Mouse (Mus musculus): ENCODE measurements around the gene Plin5. TPM values are rescaled to one million over a fixed set of nuclear protein-coding genes. Genes with fewer than 3 reads are reported as not detected.

The Plin5 gene
- polyA plus RNA-seq, 1 experiment from 2014 or later = 0.27 TPM

GRCm38 (mm10) chr17:56131136-56131535 lies 13.7 kb upstream of the Plin5 start:
- Histone ChIP-seq H3K4me2 (no peak overlapping the region), H3K4me1 (peaks cover 12% of the 10 kb centered on the region), H3K4me3 (no peak overlapping the region), H3K9me3 (replicated peaks) (no peaks in the 10 kb centered on the region), H3K27me3 (peaks cover 17% of the 10 kb centered on the region), H3K27ac (no peak overlapping the region), H3K9ac (no peak overlapping the region), H3K36me3 (ENCODE audit: poor library complexity, severe bottlenecking) (peaks cover 41% of the 10 kb centered on the region)
- 90% methylated on average over 10 of the region's 10 CpGs for WGBS
- no peak for ATAC-seq

- 0 out of 2 replicates have a peak, but pooled peaks cover 3% of the 10 kb centered on the region for H3K9me3 ChIP-seq (replicated peaks)
- peaks cover 57% of the 10 kb centered on the region for H3K36me3 ChIP-seq (ENCODE audit: poor library complexity, severe bottlenecking)
- H3K27ac ChIP-seq = no peak overlapping the region
- peaks cover 8% of the 10 kb centered on the region for H3K4me1 ChIP-seq
- WGBS = 87% methylated on average over 15 of the region's 15 CpGs
- H3K27me3 ChIP-seq = peaks cover 31% of the 10 kb centered on the region
- H3K9ac ChIP-seq = no peak overlapping the region
- no peak overlapping the region for H3K4me2 ChIP-seq
- ATAC-seq = no peak
- H3K4me3 ChIP-seq = no peak overlapping the region
Measured at GRCm38 (mm10) chr17:56128246-56128645, 10.8 kb upstream of the Plin5 start.

GRCm38 (mm10) chr17:56126175-56126574 lies 8.8 kb upstream of the Plin5 start:
- no peak for ATAC-seq
- H3K4me1 ChIP-seq = peaks cover 8% of the 10 kb centered on the region

GRCm38 (mm10) chr17:56125276-56125630 lies 7.9 kb upstream of the Plin5 start:
- peaks cover 51% of the 10 kb centered on the region for H3K36me3 ChIP-seq (ENCODE audit: poor library complexity, severe bottlenecking)
- no peak overlapping the region for H3K4me3 ChIP-seq
- H3K27ac ChIP-seq = no peak overlapping the region
- H3K4me2 ChIP-seq = no peak overlapping the region
- peaks cover 8% of the 10 kb centered on the region for H3K4me1 ChIP-seq
- H3K9ac ChIP-seq = no peak overlapping the region
- ATAC-seq = 0 out of 2 replicates have a peak, but pooled peaks have one; percentile 2
- peaks cover 61% of the 10 kb centered on the region for H3K27me3 ChIP-seq
- peaks cover 17% of the 10 kb centered on the region for H3K9me3 ChIP-seq (replicated peaks)
- 86% methylated on average over 4 of the region's 4 CpGs for WGBS

More at GRCm38 (mm10) chr17:56126175-56126574, 8.8 kb upstream of the Plin5 start:
- peaks cover 17% of the 10 kb centered on the region for H3K9me3 ChIP-seq (replicated peaks)
- WGBS = 77% methylated on average over 11 of the region's 11 CpGs
- no peak overlapping the region for H3K9ac ChIP-seq
- no peak overlapping the region for H3K27ac ChIP-seq
- H3K27me3 ChIP-seq = peaks cover 52% of the 10 kb centered on the region
- H3K36me3 ChIP-seq (ENCODE audit: poor library complexity, severe bottlenecking) = peaks cover 60% of the 10 kb centered on the region
- no peak overlapping the region for H3K4me3 ChIP-seq
- H3K4me2 ChIP-seq = no peak overlapping the region

- H3K27me3 ChIP-seq = peaks cover 67% of the 10 kb centered on the region
- peaks cover 13% of the 10 kb centered on the region for H3K4me1 ChIP-seq
- peak overlapping the region; percentile 52 for H3K9ac ChIP-seq
- no peak overlapping the region for H3K27ac ChIP-seq
- peak; percentile 22; the same call in 1 of the 2 replicates for ATAC-seq
- peaks cover 46% of the 10 kb centered on the region for H3K36me3 ChIP-seq (ENCODE audit: poor library complexity, severe bottlenecking)
- peak overlapping the region; percentile 30 for H3K4me3 ChIP-seq
- H3K9me3 ChIP-seq (replicated peaks) = peaks cover 17% of the 10 kb centered on the region
- WGBS = 10% methylated on average over 50 of the region's 59 CpGs
- peak overlapping the region; percentile 56 for H3K4me2 ChIP-seq
Measured at GRCm38 (mm10) chr17:56124377-56125275, 7.2 kb upstream of the Plin5 start.

GRCm38 (mm10) chr17:56123681-56124340 lies 6.4 kb upstream of the Plin5 start:
- Histone ChIP-seq H3K4me2 (peak overlapping the region; percentile 56), H3K36me3 (ENCODE audit: poor library complexity, severe bottlenecking) (peaks cover 44% of the 10 kb centered on the region), H3K27me3 (peaks cover 75% of the 10 kb centered on the region), H3K4me1 (peaks cover 15% of the 10 kb centered on the region), H3K27ac (no peak overlapping the region), H3K4me3 (peak overlapping the region; percentile 30), H3K9ac (peak overlapping the region; percentile 52; the same call in 1 of the 2 replicates), H3K9me3 (replicated peaks) (peaks cover 17% of the 10 kb centered on the region)
- ATAC-seq = no peak
- 52% methylated on average over 59 of the region's 59 CpGs for WGBS

GRCm38 (mm10) chr17:56123161-56123560 lies 5.8 kb upstream of the Plin5 start:
- Histone ChIP-seq H3K27ac (no peak overlapping the region), H3K36me3 (ENCODE audit: poor library complexity, severe bottlenecking) (peaks cover 40% of the 10 kb centered on the region), H3K4me3 (no peak overlapping the region), H3K27me3 (peaks cover 82% of the 10 kb centered on the region), H3K9me3 (replicated peaks) (peaks cover 17% of the 10 kb centered on the region), H3K4me2 (no peak overlapping the region), H3K9ac (no peak overlapping the region), H3K4me1 (peaks cover 15% of the 10 kb centered on the region)
- ATAC-seq = no peak
- WGBS = 91% methylated on average over 12 of the region's 12 CpGs

- H3K36me3 ChIP-seq (ENCODE audit: poor library complexity, severe bottlenecking) = peaks cover 27% of the 10 kb centered on the region
- H3K4me2 ChIP-seq = no peak within 1 kb of the TSS
- H3K27ac ChIP-seq = no peak within 1 kb of the TSS
- H3K27me3 ChIP-seq = peaks cover 93% of the 10 kb centered on the region
- peaks cover 20% of the 10 kb centered on the region for H3K4me1 ChIP-seq
- H3K9ac ChIP-seq = no peak within 1 kb of the TSS
- H3K4me3 ChIP-seq = no peak within 1 kb of the TSS
- peaks cover 17% of the 10 kb centered on the region for H3K9me3 ChIP-seq (replicated peaks)
- no peak for ATAC-seq
- WGBS = 64% methylated on average over 2 of the region's 2 CpGs
Measured at GRCm38 (mm10) chr17:56121826-56122225, 4.4 kb upstream of the Plin5 start, which contains the start of gene Lrg1. Lrg1 (minus strand) TSS chr17:56122001.

- Histone ChIP-seq H3K4me2 (no peak overlapping the region), H3K27ac (no peak overlapping the region), H3K9ac (no peak overlapping the region), H3K4me1 (peaks cover 20% of the 10 kb centered on the region), H3K27me3 (peaks cover 90% of the 10 kb centered on the region), H3K36me3 (ENCODE audit: poor library complexity, severe bottlenecking) (peaks cover 17% of the 10 kb centered on the region), H3K4me3 (no peak overlapping the region; the same call in 1 of the 2 replicates), H3K9me3 (replicated peaks) (peaks cover 17% of the 10 kb centered on the region)
- no peak for ATAC-seq
- 8% methylated on average over 66 of the region's 66 CpGs for WGBS
Measured at GRCm38 (mm10) chr17:56119981-56120880, 2.8 kb upstream of the Plin5 start.

- Histone ChIP-seq H3K9ac (no peak overlapping the region), H3K4me3 (no peak overlapping the region), H3K4me1 (peaks cover 17% of the 10 kb centered on the region), H3K36me3 (ENCODE audit: poor library complexity, severe bottlenecking) (peaks cover 16% of the 10 kb centered on the region), H3K9me3 (replicated peaks) (peaks cover 17% of the 10 kb centered on the region), H3K4me2 (no peak overlapping the region), H3K27me3 (peaks cover 82% of the 10 kb centered on the region), H3K27ac (no peak overlapping the region)
- 47% methylated on average over 12 of the region's 12 CpGs for WGBS
- ATAC-seq = no peak
Measured at GRCm38 (mm10) chr17:56119431-56119830, 2.0 kb upstream of the Plin5 start.

- Histone ChIP-seq H3K9me3 (replicated peaks) (no peaks in the 10 kb centered on the region), H3K9ac (no peak overlapping the region), H3K4me1 (peaks cover 12% of the 10 kb centered on the region), H3K4me3 (no peak overlapping the region), H3K4me2 (no peak overlapping the region), H3K27me3 (peaks cover 50% of the 10 kb centered on the region), H3K36me3 (ENCODE audit: poor library complexity, severe bottlenecking) (no peaks in the 10 kb centered on the region), H3K27ac (no peak overlapping the region)
- ATAC-seq = no peak
- 72% methylated on average over 10 of the region's 10 CpGs for WGBS
Measured at GRCm38 (mm10) chr17:56116193-56116592, 1.2 kb downstream of the Plin5 start.

All from forebrain, embryonic 13.5 days (tissue).